Mouse (Mus musculus) liver, embryonic 13.5 days (tissue): ENCODE results near the gene Sema4d. TPM values are rescaled to one million over a fixed set of nuclear protein-coding genes. Genes with fewer than 3 reads are reported as not detected.
A peak's percentile ranks its signal among the peaks of the same experiment; 100 is the strongest.
"Not testable (repeated sequence)": the region's sequence is repeated elsewhere in the genome, so short reads cannot be mapped to it uniquely, and the experiment has no call there.

Experiments used
- ATAC-seq: fragments of 200-750 bp; cut with Nextera tagmentation; 2 replicates; pipeline ENCODE4 v1.8.0; 2017; ENCODE audit warnings: low read depth, mild to moderate bottlenecking, moderate number of reproducible peaks, moderate library complexity
- DNase-seq: peaks from one replicate; pipeline ENCODE4 v3.0.0; 2022
- H3K27ac ChIP-seq: fragments of 300-500 bp; sonication (generic); 2 replicates; pipeline ENCODE4 v1.5.1; 2015; ENCODE audit warnings: moderate library complexity, mild to moderate bottlenecking, inconsistent platforms
- H3K27me3 ChIP-seq: fragments of 300-500 bp; sonication (generic); 2 replicates; pipeline ENCODE4 v1.6.1; 2015; ENCODE audit warnings: mild to moderate bottlenecking, inconsistent platforms
- H3K36me3 ChIP-seq: fragments of 300-500 bp; sonication (generic); 2 replicates; pipeline ENCODE4 v1.6.1; 2015; ENCODE audit warnings: mild to moderate bottlenecking, inconsistent platforms
- H3K4me1 ChIP-seq: fragments of 300-500 bp; sonication (generic); replicated peaks from 2 replicates; pipeline ENCODE4 v1.6.1; 2015; ENCODE audit warnings: inconsistent platforms
- H3K4me2 ChIP-seq: fragments of 300-500 bp; sonication (generic); 2 replicates; pipeline ENCODE4 v1.6.1; 2015; ENCODE audit warnings: inconsistent platforms, mild to moderate bottlenecking, moderate library complexity
- H3K4me3 ChIP-seq: fragments of 300-500 bp; sonication (generic); replicated peaks from 2 replicates; pipeline ENCODE4 v1.5.1; 2015; ENCODE audit warnings: mild to moderate bottlenecking, inconsistent platforms
- H3K9ac ChIP-seq: fragments of 300-500 bp; sonication (generic); 2 replicates; pipeline ENCODE4 v1.6.1; 2015; ENCODE audit warnings: mild to moderate bottlenecking, inconsistent platforms
- H3K9me3 ChIP-seq: fragments of 300-500 bp; sonication (generic); replicated peaks from 2 replicates; pipeline ENCODE4 v1.6.1; 2016; ENCODE audit warnings: inconsistent platforms
- WGBS: fragments of 180-500 bp; shearing (Covaris S2); methylation state at CpG from one replicate; pipeline ENCODE4 v1.1.7; 2015; ENCODE audit not compliant: insufficient replicate concordance; 5-methylcytosine and 5-hydroxymethylcytosine counted together
- polyA plus RNA-seq: library from polyadenylated mRNA; unstranded; fragments of >200 nt; fragmentation: Nextera tagmentation; extraction: Ambion mirVana; gene quantifications from 2 replicates; pipeline ENCODE4 v1.2.1, GENCODE M21; 2015

The Sema4d gene
- polyA plus RNA-seq, 1 experiment from 2014 or later, result 6.0 TPM

DNA sequence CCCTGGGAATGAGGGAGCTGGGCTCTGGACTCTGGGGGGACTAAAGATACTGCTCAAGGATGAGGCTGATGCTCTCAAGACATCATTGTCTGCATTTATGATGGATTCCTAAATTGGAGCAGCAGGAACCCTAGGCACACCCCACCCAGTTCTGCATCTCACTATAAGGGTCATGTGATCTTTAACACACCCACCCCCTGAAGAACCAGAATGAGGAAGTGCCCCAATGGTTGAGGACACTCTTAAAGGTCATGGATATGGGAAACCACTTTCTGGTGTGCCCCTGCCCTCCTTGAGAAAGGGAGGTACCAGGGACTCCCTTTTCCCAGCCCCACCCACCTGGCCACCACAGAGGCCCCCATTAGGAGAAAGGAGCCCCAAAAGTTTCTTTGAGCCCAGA lies 97.1 kb downstream of the Sema4d start:
- DNase-seq (no peak), ATAC-seq (no peak)
- peaks cover 31% of the 10 kb centered on the region for H3K4me1 ChIP-seq
- H3K9ac ChIP-seq, result no peak overlapping the region
- H3K27me3 ChIP-seq, result no peaks in the 10 kb centered on the region
- H3K9me3 ChIP-seq, result no peaks in the 10 kb centered on the region
- no peak overlapping the region for H3K27ac ChIP-seq
- H3K36me3 ChIP-seq, result no peaks in the 10 kb centered on the region
- H3K4me2 ChIP-seq, result no peak overlapping the region
- H3K4me3 ChIP-seq, result no peak overlapping the region

DNA sequence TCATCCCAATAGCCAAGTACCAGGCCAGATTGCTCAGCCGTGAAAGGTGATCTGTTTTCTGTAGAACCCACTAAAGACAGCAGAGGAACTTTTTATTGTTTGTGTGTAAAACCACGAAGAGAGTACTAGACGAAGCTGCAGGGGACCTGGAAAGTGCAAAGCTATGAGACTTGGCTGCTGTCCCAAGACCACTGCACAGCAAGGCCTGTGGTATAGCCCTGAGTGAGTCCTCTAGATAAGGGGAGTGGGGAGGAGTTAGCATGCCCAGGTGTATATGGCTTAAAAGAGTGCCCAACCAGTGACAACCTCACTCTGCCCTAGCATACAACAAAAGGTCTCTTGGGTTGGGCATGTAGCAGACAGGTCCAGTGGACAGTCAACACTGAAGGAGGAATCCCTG lies 104.9 kb downstream of the Sema4d start:
- H3K9ac ChIP-seq, result no peak overlapping the region
- ATAC-seq, result no peak
- H3K4me2 ChIP-seq, result no peak overlapping the region
- H3K4me3 ChIP-seq, result no peak overlapping the region
- no peaks in the 10 kb centered on the region for H3K27me3 ChIP-seq
- H3K36me3 ChIP-seq, result peaks cover 63% of the 10 kb centered on the region
- no peak overlapping the region for H3K27ac ChIP-seq
- 36% methylated on average over 3 of the region's 3 CpGs for WGBS
- H3K9me3 ChIP-seq, result no peaks in the 10 kb centered on the region
- peaks cover 48% of the 10 kb centered on the region for H3K4me1 ChIP-seq
- no peak for DNase-seq

DNA sequence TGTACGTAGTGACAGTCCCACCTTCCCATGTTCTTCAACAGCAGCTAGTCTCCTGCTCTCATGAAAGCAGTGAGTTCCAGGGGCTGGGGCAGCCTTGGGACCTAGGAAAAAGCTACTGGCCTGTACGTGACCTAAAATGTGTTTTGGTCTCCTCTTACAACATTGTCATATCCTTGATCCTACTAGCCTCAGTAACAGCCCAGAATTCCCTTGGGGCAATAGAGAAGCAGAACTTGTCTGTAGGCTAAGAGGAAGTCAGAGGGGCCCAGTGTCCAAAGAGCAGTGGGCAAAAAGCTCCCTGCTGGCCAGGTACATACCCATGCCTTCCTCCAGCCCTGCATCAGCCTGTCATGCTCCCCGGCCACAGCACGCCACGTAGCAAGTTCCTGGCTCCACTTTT lies 106.6 kb downstream of the Sema4d start:
- Histone ChIP-seq H3K4me2 (no peak overlapping the region), H3K27ac (no peak overlapping the region), H3K9me3 (no peaks in the 10 kb centered on the region), H3K36me3 (peaks cover 80% of the 10 kb centered on the region), H3K4me3 (no peak overlapping the region), H3K9ac (no peak overlapping the region), H3K27me3 (no peaks in the 10 kb centered on the region), H3K4me1 (peaks cover 48% of the 10 kb centered on the region)
- 71% methylated on average over 5 of the region's 5 CpGs for WGBS
- no peak for DNase-seq
- no peak for ATAC-seq

DNA sequence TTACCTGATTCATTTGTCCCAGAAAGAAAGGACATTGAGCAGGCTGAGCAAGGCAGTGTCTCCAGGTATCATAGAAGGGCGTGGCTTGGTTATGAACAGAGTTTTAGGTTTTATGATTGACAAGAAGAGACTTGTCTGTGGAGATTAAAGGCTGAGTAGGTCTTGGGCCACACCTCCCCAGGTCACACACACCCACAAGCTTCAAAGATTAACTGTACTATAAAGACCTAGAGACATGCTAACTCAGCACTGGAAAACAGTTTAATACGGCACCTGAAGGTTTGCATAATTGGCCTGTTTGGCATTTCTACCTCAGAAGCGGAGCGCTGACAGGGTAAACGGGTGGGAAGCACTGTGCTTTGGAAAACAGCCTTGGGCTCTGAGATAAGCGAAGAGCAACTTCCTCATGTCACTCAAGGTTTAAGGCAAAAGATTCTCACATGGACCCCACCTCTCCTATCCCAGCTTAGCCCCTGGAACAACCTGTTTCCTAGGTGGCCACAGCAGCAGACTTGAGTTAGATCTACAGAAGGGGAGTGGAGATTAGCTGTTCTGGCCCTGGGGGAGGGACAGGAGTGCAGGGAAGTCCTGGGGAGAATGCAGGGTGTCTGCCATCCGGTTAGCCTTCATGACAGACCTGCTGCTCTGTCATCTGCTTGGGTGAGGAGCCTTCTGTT lies 108.1 kb downstream of the Sema4d start:
- Histone ChIP-seq H3K36me3 (peaks cover 90% of the 10 kb centered on the region), H3K9me3 (no peaks in the 10 kb centered on the region), H3K27ac (peak overlapping the region; percentile 43; the same call in 1 of the 2 replicates), H3K4me1 (peaks cover 48% of the 10 kb centered on the region), H3K4me2 (no peak overlapping the region), H3K4me3 (no peak overlapping the region), H3K9ac (no peak overlapping the region), H3K27me3 (no peaks in the 10 kb centered on the region)
- ATAC-seq, result peak; percentile 63
- WGBS, result 33% methylated on average over 7 of the region's 7 CpGs
- DNase-seq, result no peak

DNA sequence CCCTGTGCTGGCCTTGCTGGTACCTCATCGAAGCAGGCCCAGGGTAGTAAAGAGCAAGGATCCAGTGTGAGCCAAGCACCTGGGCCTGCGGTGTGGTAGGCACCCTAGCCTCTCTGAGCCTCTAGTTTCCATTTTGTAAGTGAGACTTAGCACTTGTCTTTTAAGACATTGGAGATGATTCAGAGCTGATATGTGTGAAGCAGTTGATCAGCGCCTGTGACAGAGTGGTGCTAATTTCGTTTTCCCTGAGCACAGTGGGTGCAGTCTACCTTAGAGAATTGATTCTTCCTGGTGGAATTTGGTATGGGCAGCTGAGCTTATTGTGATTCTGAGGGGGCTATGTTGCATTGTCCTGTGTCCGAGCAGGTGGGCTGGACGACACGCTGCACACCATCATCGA lies 111.9 kb downstream of the Sema4d start:
- ATAC-seq (no peak), DNase-seq (no peak)
- Histone ChIP-seq H3K27me3 (no peaks in the 10 kb centered on the region), H3K9ac (no peak overlapping the region), H3K4me1 (peaks cover 58% of the 10 kb centered on the region), H3K36me3 (peaks cover 99% of the 10 kb centered on the region), H3K4me2 (no peak overlapping the region), H3K9me3 (no peaks in the 10 kb centered on the region), H3K27ac (no peak overlapping the region), H3K4me3 (no peak overlapping the region)
- 92% methylated on average over 8 of the region's 8 CpGs for WGBS

DNA sequence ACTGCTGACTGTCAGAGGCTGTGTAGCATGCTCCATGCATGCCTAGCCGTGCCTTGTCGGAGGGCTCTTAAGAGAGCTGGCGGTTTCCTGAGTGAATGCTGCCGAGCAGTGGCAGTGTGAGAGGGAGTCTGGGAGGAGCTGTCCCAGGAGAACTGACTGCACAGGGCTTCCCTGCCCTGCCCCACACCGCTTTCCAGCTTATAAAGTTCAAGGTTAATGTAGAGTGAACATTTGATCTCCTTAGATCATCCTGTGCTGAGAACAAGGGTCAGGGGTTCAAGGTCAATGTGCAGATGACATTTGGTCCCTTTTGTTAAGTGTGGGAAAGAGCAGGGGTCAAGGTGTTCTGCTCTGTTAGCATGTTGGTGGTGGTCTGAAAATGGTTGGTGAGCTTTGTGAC lies 112.5 kb downstream of the Sema4d start:
- no peak overlapping the region for H3K4me3 ChIP-seq
- H3K4me2 ChIP-seq, result no peak overlapping the region
- H3K4me1 ChIP-seq, result peaks cover 58% of the 10 kb centered on the region
- no peaks in the 10 kb centered on the region for H3K27me3 ChIP-seq
- H3K9ac ChIP-seq, result no peak overlapping the region
- 81% methylated on average over 5 of the region's 5 CpGs for WGBS
- no peak overlapping the region for H3K27ac ChIP-seq
- peaks cover 99% of the 10 kb centered on the region for H3K36me3 ChIP-seq
- no peak for ATAC-seq
- H3K9me3 ChIP-seq, result no peaks in the 10 kb centered on the region
- DNase-seq, result no peak

DNA sequence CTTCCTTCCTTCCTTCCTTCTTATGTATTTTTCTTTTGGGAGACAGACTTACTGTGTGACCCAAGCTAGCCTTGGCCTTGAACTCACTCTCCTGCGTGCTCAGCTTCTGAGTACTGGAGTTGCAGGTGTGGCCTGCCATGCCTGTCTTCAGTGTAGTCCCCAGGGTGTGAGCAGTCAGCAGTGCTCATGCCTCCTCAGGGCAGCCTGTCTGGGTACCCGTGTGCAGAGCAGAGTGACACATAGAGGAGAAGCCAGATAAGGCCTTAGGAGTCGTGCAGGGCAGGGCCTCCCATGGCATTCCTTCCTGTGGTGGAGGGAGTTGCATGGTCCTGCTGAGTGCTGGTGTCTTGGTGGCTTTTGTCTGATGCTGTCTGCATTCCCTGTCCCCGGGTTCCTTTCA lies 114.2 kb downstream of the Sema4d start:
- Histone ChIP-seq H3K4me1 (peaks cover 44% of the 10 kb centered on the region), H3K4me3 (no peak overlapping the region), H3K36me3 (peaks cover 99% of the 10 kb centered on the region), H3K9me3 (no peaks in the 10 kb centered on the region), H3K4me2 (no peak overlapping the region), H3K27ac (no peak overlapping the region), H3K27me3 (no peaks in the 10 kb centered on the region), H3K9ac (no peak overlapping the region)
- peak; percentile 60 for ATAC-seq
- 48% methylated on average over 4 of the region's 4 CpGs for WGBS
- DNase-seq, result no peak

DNA sequence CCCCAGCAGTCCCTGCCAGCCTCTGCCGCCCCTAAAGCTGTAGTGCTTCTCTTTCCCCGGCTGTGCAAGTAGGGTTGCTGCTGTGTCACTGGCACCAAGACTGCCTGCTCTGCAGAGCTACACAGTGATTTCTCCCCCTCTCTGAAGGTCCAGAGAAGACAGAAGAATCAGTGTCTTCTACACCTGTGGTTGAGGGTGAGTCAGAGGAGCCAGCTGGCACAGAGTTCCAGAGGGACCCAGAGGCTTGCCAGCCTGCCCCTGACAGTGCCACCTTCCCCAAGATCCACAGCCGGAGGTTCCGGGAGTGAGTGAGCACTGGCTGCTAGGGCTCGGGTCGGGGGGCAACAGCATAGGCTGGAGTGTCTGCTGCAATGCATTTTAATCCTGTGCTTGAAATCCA lies 114.9 kb downstream of the Sema4d start:
- H3K4me1 ChIP-seq, result peaks cover 40% of the 10 kb centered on the region
- 87% methylated on average over 6 of the region's 6 CpGs for WGBS
- no peak overlapping the region for H3K4me2 ChIP-seq
- H3K9ac ChIP-seq, result no peak overlapping the region
- H3K27ac ChIP-seq, result no peak overlapping the region
- ATAC-seq, result no peak
- no peak for DNase-seq
- no peaks in the 10 kb centered on the region for H3K27me3 ChIP-seq
- H3K36me3 ChIP-seq, result peaks cover 100% of the 10 kb centered on the region
- no peak overlapping the region for H3K4me3 ChIP-seq
- H3K9me3 ChIP-seq, result no peaks in the 10 kb centered on the region

DNA sequence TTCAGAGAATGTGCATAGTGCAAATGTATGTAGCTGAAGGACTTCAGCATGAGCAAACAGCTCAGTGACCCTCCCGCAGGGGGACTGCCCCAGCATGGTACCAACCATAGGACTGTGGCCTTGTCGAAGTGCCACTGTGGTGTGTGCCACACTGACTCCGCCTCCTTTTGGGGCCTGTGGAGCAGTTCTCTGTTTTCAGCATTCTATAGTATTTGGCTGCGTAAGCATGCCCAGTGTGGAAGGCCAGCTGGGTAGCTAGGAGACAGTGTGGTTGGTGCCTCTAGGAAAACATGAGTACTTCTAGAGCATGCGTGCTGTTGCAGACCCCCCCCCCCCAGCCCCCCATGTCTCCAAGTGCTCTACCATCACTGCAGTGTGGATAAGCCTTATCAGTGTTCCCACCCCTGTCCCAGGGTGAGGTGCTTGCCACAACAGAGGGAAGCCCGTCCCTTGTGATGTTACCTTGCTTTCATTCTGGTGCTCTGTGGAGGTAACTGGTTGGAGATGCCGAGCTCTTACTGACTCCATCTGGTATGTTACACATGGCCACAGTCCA lies 115.8 kb downstream of the Sema4d start:
- no peaks in the 10 kb centered on the region for H3K27me3 ChIP-seq
- peak overlapping the region; percentile 41 for H3K4me2 ChIP-seq
- H3K9me3 ChIP-seq, result no peaks in the 10 kb centered on the region
- WGBS, result 31% methylated on average over 7 of the region's 7 CpGs
- DNase-seq (peak; percentile 53), ATAC-seq (peak; percentile 90)
- peak overlapping the region; percentile 74 for H3K27ac ChIP-seq
- H3K36me3 ChIP-seq, result peaks cover 98% of the 10 kb centered on the region
- peak overlapping the region; percentile 47 for H3K9ac ChIP-seq
- peaks cover 40% of the 10 kb centered on the region for H3K4me1 ChIP-seq
- H3K4me3 ChIP-seq, result no peak overlapping the region

DNA sequence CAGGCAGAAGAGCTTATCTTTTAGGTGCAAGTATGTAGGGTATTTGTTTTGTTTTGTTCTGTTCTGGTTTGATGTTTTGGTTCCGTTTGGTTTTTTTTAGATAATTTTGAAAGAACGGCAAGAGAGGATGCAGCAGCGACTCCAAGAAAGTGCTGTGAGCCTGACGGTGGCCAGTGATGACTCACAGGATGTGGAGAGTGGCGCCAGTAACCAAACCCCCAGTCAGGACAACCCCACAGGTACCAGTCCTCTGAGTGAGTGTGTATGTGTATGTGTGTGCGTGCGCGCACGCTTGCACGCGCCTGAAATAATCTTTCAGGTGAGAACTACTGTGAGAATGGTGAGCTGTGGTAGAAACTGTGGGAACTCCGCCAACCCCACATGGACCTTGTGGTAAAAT lies 116.5 kb downstream of the Sema4d start:
- no peak overlapping the region for H3K4me3 ChIP-seq
- WGBS, result 74% methylated on average over 12 of the region's 12 CpGs
- H3K27ac ChIP-seq, result peak overlapping the region; percentile 74
- ATAC-seq (no peak), DNase-seq (no peak)
- H3K4me1 ChIP-seq, result peaks cover 40% of the 10 kb centered on the region
- H3K36me3 ChIP-seq, result peaks cover 95% of the 10 kb centered on the region
- H3K9ac ChIP-seq, result peak overlapping the region; percentile 47; the same call in 1 of the 2 replicates
- no peaks in the 10 kb centered on the region for H3K9me3 ChIP-seq
- H3K27me3 ChIP-seq, result no peaks in the 10 kb centered on the region
- H3K4me2 ChIP-seq, result peak overlapping the region; percentile 41; the same call in 1 of the 2 replicates

DNA sequence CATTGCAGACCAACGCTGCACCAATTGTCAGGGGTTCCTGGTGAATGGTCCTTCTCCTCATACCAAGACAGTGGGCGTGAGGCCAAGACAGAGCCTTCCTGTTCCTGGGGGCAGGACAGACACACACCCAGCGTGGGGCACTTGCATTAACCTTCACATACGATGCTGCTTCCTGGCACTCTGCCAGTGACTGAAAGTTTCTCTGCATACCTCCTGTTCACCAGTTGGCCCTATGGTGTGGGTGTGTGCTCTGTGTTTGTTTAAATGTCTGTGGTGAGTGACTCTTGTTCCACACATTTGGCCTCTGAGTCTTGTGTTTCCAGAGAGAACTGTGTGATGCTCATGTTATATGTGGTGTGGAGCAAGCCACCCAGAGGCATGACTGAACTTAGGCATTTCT lies 116.9 kb downstream of the Sema4d start:
- DNase-seq (no peak), ATAC-seq (no peak)
- H3K4me2 ChIP-seq, result no peak overlapping the region
- H3K36me3 ChIP-seq, result peaks cover 95% of the 10 kb centered on the region
- no peaks in the 10 kb centered on the region for H3K27me3 ChIP-seq
- 74% methylated on average over 4 of the region's 4 CpGs for WGBS
- no peaks in the 10 kb centered on the region for H3K9me3 ChIP-seq
- H3K4me1 ChIP-seq, result peaks cover 40% of the 10 kb centered on the region
- H3K27ac ChIP-seq, result peak overlapping the region; percentile 53
- no peak overlapping the region for H3K9ac ChIP-seq
- H3K4me3 ChIP-seq, result no peak overlapping the region

DNA sequence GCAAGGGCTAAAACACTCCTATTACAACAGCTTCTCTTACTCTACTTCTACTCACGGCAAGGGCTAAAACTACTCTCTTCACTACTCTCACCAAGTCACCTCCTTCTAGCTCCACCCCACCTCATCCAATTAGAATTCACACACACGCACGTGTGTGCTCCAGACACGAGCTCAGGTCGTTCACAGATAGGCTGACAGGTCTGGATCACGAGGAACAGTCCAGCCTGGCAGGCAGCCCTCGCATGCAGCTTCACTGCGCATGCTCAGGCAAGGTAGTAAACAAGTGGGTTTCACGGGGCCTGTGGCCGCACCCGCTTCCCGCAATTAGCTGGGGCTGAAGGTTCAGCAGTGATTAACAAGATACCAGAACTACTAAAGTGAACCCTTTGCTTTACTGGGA lies 125.4 kb downstream of the Sema4d start:
- 85% methylated on average over 12 of the region's 12 CpGs for WGBS
- not testable (repeated sequence) for H3K4me1 ChIP-seq, DNase-seq, H3K4me3 ChIP-seq, H3K9me3 ChIP-seq, H3K27me3 ChIP-seq, H3K4me2 ChIP-seq, ATAC-seq, H3K27ac ChIP-seq, H3K9ac ChIP-seq
- peaks cover 93% of the 10 kb centered on the region for H3K36me3 ChIP-seq
